Mouse (Mus musculus) lung, postnatal 14 days (tissue): Measurements from ENCODE around the gene Trp53rkb.

Experiments used
- DNase-seq: peaks from one replicate; pipeline ENCODE4 v3.0.0; 2021

Trp53rkb gene

DNA sequence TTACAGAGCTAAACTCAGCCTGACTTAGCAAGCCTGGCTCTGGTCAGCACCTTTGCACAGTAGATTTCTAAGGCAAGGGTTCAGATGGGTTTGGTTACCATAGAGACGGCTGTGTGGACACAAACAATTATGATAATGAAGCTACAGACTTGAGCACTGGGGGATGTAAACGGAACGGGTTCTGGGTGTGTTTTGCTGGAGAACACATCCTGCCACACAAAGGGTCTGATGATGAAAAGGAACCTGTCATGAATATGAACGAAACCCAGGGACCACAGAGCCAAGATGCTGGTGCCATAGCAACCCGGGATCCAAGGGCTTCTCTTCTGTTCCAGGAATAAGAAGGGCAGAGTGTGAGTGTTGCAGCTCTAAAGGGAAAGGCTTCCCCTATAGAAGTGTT, at the start of gene Trp53rkb:
Gene Trp53rkb, plus strand, starts transcription at position 177 of the 400 bp plus-strand sequence.
- DNase-seq, result no peak

DNA sequence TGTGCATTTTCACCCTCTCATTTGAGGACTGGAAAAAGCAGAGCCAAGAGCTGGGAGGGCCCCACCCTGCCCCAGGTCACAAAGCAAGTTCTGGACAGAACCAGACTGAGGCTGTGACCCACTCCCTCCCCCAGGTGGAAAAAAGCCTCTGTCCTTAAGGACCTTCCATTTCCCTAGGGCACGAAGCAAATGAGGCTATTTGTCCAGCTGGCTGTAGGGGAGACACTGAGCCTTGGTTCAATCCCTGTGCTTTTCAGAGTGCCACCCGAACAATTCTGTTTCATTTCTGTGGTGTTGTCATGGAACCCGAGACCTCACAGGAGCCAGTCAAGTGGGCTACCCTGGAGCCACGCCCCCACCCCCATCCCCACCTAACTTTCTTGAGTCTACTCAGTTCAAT, 48.8 kb upstream of the Trp53rkb start:
- no peak for DNase-seq

DNA sequence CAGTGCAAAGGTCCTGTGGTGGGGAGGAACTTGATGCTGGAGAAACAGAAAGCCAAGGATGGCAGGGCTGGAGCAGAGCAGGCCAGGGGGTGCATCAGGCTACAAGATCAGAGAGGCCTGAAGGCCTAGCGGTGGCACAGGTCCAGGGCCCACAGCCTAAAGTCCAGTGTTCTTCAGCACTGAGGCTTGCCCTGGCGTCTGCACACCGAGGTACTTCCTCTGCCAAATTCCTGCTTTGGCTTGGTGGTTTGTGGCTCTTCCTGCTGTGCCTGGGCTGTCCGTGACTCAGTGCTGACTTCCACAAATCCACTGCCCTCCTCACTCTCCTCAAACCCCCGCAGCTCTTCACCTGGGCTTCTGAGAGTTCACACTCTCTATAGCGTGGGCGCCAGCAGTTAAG, 47.9 kb upstream of the Trp53rkb start:
- DNase-seq, result no peak

DNA sequence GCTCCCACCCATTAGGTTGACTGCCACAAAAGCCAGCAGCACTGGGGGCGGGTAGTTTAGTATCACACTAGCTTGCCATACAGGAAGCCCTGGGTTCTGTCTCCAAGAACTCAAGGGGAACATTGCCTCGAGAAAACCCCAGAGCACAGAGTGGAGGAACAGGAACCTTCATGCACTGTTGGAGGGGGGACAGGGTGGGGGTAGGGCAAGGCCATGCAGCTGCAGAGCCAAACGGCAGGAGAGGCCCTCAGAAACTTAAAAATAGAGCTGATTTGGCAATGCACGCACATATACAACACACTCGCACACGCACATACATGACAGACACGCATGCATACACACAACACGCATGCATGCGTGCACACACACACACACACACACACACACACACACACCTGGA, 46.5 kb upstream of the Trp53rkb start:
- no peak for DNase-seq

DNA sequence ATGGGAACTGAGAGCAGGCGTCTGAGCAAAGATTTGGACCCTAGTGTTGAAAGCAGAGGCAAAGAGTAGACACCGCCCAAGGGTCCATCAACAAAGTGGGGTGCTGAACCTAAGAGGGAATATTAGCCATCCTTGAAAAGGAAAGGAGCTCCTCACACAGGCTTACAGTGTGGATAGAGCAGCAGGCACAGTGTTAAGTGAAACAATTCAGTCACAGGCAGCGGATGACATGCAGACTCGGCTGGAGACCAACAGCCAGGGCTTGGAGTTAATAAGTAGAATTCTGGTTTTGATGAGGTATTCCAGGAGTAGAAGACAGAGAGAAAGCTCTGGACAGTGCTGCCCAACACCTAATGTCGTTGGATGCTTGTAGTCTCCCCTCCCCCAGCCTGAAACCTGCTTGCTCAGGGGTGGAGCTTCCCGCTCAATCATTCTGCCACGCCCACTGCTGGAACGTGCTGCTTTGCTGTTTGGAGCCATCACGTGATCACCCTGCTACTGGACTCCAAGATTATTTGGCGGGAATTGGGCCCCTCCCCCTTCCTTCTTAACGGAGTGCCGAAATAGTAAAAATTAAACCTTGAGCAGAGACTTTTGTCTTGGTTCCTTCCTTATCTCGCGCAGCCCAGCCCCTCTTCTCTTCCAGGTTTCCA, 45.9 kb upstream of the Trp53rkb start:
- DNase-seq, result peak; percentile 8

DNA sequence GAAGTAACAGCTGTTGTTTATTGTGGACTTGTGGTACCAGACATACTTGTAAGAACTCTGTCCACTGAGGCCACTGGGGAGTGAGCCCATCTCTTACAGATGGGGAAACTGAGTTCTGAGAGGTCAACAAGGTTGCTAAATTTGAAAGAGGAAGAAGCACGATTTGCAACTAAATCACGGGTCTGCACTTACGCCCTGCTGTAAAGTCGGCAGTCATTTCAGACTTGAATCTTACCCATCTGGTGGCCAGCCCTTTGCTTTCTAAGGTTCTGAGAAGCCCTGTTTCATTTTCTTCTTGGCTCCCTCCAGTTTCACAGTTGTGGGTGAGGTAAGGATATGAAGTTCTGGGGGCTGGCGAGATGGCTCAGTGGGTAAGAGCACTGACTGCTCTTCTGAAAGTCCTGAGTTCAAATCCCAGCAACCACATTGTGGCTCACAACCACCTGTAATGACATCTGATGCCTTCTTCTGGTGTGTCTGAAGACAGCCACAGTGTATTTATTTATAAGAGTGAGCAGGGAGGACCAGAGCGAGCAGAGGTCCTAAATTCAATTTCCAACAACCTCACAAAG, 41.6 kb upstream of the Trp53rkb start:
- no peak for DNase-seq

DNA sequence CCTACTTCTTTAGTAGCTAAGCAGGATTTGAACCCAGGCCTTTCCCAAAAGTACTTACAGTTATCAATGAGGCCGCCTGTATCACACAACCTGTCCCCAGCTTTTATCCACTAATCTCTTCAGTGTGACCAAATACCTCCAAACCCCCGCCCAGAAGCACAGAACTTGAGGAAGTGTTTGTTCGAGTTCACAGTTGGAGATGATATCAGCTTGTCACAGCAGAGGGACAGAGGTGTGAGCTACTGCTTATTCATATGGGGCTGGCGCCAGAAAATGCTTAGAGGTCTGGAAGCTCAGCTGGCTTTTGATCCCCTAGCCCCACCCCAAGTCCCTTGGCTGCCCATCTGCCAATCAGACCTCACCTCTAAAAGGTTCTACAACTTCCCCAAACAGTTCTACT, 38.1 kb upstream of the Trp53rkb start:
- DNase-seq, result no peak

DNA sequence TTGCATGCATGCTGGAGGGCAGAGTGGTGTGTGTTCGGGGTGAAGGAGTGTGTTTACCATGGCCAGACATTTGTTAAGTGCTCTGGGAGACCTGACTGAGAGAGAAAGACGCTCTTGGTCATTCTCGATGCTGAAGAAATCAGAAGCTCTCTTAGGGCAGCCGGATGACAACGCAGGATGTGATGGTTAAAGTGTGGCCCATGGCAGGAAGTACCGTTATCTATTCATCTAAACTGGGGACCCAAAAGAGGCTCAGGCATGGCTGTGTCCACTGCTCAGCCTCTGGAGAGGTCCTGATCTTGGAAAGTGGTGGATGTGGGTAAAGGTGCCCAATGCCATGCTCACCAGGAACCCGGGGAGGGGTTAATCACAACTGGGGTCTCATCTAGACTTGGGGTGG, 37.6 kb upstream of the Trp53rkb start:
- no peak for DNase-seq

DNA sequence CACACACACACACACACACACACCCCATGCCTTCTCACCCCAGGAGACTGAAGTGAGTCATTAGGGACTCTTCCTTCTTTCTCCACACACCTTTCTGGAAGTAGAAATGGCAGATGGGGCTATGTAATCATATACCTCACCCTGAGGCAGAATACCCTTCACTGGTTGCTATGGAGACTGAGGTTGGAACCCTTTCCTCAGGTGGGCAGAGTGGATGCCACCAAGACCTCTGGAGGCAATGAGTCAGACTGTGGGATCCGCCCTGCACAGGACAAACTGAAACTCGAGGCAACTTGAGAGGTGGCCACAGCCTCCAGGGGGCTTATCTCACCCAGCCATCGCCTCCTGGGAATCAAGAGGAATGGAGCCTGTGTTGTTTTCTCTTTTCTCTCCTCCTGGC, 34.4 kb upstream of the Trp53rkb start:
- DNase-seq, result no peak

DNA sequence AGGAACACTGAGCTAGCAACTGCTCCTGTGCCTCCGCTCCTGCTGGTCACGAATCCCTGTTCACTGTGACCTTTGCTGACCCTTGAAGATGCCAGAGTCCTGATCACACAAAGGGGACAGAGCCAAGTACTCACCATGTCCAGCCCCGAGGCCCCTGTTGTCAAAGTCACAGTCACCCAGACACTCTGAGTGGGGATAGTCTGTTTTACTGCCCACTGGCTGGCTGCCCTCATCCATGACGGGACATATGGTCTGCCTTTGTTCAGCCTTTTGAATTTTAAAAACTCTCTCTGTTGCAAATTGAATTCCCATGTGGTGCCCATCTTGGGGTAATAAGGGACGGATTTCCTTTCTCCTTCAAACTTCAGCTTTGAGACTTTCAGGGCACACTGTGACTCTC, 28.3 kb upstream of the Trp53rkb start:
- DNase-seq, result no peak

DNA sequence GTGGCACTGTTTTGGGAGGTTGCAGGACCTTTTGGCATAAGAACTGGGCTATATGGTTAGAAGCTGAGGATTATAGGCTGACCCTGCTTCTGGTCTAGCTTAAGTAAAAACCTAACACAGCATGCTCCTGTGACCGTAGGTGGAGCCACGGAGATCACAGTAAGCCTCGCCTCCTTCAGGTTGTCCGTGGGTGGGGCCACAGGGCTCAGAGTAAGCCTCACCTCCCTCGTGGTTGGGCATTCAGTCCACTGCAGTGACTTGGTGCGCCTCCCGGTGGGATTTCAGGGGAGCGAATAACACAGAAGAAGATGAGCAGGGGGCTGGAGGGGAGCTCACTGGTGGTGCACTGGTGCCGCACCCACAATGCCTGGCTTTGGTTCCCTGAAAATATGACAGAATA, 24.7 kb upstream of the Trp53rkb start:
- no peak for DNase-seq

DNA sequence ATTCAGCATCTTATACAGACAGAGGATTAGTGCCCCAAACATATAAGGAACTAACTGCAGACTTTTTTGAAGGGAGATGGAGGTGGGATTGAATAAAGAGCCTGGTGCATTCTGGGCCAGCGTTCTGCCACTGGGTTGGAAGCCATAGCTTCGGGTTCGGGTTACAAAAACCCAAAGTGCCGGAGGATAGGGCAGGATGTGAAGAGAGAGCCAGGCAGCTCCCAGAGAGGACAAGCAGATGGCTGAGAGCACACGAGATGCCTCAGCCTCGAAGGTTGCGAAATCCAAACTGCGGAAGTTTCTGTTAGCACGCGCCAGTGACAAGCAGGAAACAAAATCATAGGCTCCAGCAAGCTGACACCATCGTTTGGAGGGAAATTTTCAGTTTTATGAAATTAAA, 20.9 kb upstream of the Trp53rkb start:
- peak; percentile 40 for DNase-seq

DNA sequence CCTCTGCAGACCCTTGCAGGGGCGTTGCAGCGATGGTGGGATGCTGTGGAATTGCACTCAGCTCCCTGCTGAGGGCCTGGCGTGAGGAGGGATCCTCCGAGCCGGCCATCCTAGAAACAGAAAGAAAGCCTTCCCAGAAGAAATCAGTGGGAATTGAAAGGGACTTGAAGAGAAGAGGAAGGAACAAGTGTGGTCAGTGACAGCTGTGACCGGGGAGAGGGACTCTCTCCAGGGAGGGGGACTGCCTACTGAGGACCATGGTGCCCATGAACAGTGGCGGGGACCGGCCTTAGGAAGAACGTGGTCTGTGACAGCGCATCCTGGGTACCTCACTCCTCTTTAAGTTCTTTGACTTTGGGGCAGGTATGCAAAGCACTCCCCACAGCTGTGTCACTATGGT, 18.7 kb upstream of the Trp53rkb start:
- DNase-seq, result no peak

DNA sequence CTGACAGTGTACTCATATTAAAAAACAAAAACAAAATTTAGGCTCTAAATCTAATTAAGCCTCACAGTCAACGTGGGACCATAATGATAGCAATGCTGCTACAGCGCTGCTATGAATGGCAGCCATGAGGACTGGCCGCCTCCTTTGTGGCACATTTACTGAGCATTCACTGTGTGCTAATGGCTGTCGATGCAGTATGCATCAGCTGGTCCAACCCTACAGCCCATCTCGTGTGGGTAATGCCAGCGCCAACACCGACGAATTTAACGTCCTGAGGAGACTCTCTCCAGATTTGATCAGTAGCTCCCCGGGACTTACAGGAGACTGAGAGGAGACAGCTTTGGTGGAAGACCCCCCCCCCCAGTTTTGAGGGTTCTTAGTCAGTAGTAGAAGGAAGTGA, 18.1 kb upstream of the Trp53rkb start:
- no peak for DNase-seq

DNA sequence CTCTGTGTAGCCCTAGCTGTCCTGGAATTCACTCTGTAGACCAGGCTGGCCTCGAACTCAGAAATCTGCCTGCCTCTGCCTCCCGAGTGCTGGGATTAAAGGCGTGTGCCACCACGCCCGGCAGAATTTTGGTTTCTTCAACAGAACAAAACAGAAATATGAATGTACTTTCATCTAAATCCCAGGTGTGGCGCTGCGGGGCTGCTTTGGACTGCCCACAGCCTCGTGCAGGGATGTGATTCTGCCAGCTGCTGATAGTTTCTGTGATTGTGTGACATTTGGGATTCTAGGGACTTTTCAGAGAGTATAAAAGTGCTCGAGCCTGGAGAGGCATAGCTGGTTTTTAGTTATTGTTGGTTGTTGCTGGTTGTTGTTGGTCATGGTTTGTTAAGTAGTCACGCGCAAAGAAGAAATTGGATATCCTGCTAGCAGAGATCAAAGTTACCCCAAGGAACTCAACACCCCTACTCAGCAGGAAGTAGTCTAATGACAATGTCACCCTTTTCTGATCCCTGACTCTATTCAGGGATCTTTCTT, 16.9 kb upstream of the Trp53rkb start:
- DNase-seq, result no peak

DNA sequence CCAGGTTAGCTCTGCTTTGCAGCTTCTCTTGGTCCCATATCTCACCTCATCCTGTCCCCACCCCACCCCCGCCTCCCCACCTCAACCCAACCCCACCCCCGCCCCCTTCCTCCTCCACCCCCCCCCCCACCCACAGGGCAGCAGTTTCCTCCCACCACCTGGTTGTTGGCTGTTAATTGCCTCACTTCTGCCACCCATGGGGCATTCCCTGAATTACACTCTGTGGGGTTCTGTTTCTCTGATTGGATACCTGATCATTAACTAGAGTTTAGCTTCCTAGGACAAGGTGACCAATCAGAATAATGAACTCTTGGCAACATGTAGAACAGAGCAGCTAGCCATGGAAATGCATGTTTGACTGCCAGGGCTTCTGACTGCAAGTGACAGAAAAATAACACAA, 16.1 kb upstream of the Trp53rkb start:
- peak; percentile 28 for DNase-seq

DNA sequence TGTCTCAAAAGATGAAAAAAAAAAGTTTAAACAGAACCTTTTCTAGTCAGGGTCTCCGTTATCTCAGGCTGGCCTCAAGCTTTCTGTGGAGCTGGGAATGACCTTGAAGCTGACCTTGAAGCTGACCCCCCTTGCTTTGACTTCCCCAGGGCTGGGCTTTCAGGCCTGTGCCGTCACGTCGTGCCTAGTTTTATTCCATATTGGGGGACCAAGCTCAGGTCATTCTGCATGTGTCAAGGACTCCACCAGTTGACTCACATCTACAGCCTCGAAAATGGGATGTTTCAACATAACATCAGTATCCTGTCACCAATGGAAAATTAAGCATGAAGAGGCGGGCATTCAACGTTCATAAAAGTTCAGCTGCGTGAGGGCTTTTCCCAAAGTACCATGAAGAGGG, 12.4 kb upstream of the Trp53rkb start:
- no peak for DNase-seq

DNA sequence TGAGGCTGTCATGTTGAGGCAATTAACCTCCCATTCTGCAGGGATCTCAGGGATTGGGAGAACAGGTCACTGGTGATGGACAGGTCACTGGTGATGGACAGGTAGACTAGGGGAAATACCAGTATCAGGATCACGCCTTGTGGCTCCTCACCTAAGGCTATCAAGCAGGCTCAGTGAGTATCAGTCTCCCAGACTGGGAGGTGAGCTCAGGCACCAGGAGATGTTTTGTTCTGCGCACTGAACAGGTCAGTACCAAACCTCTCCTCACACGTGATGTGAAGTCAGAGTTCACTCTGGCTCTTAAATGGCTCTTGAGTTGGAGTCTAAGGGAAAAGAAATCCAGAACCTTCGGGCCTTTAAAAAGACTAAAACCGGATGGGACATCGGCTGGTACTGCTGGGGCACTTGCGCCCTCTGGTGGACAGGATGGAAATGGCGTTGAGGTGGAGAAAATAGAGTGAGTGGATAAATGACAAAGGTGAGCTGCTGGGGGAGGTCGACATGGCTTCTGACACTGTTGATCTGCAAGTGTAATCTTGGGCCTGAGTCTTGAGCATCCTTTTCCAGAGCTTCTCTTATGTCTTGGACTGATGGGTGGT, 11.3 kb upstream of the Trp53rkb start:
- peak; percentile 82 for DNase-seq

DNA sequence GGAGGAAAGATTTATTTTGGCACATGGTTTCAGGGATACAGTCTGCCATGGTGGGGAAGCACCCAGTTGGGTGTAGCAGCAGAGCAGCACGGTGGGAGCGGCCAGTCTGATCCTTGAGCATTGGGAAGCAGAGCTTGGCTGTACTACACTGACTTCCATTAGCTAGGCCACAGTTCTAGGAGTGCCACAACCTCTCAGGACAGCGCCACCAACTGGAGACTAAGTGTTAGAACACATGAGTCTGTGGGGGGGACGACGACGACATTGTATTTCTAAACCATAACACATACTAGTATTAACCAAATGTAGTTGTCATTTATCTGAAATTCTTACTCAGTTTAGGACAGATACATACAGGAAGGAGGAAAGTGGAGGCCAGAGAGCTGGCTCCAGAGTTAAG, 8.0 kb upstream of the Trp53rkb start:
- DNase-seq, result no peak

DNA sequence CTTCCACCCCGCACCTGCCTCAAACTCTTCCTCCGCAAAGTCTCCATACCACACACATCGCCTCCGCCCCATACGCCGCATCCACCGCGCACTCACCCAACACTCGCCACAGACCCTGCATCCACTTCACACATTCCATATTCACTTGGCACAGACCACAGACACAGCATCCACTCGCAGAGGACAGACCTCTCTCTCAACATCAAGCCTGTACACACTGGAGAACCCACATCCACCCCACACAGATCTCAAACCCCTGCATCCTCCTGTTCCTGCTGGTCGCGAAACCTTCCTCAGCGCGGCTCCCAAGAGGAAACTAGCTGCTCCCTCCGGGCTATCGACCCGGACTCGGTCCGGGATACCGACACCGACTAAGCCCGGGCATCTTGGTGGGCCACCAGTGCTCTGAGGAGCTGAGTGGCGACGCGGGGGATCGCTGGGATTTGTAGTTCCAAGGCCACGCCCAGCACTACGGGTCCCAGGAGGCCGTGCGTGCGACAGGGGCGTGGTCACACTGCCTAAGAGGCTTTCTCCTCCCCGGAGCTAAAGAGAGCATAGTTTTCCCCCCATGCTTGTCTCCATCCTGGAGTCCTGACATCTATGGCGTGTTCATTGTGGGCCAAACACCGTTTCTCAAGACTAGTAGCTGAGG, 5.9 kb upstream of the Trp53rkb start:
- peak; percentile 91 for DNase-seq

DNA sequence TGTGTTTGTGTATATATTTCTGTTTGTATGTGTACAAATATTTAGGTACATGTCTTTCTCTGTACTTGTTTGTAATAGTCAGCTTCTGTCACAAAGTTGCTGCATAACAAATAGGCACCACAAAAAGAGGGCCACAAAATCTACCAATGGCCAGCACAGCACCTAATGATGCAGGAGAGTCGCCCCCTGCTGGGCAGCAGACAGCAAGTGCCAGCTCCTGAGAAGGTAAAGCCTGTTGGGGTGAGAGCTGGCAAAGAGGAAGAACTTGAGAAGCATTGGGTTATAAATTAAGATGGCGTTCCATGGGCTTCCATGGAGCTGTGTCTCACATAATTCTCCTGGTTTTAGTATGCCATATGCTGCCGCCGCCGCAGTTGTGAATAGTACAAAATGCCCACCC, 593 bp upstream of the Trp53rkb start:
- DNase-seq, result no peak

DNA sequence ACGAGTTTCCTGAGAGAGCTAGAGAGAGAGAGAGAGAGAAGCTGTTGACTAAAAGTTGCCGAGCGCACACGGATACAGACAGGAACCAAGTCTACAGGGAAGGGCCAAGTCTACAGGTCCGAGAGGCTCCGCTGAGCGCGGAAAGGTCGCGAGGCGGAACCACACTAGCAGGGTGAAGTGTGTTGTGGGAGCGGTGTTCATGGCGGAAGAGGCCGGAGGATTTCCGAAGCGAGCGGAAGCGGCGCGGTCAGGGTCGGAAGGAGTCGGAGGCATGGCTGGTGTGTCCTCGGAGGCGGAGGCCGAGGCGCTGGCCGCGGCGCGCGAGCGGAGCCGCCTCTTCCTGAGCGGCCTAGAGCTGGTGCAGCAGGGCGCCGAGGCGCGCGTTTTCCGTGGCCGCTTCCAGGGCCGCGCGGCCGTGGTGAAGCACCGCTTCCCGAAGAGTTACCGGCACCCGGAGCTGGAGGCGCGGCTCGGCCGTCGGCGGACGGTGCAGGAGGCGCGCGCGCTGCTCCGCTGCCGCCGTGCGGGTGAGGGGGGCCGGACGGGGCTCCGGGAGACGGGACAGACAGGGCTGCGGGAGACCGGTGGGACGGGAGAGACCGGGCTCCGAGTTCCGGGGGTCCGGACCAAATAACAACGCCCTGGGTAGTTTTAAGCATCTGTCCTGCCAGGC, 1.3 kb downstream of the Trp53rkb start:
- peak; percentile 89 for DNase-seq
